Mouse (Mus musculus) liver, postnatal 0 days (tissue): ENCODE measurements at regions not wholly inside any gene's neighbourhood (a gene's known extent, or its start where the extent isn't known, plus 50 kb on each side); places are given as distances from the start of the nearest gene placed in this dataset.

Source experiments
- ATAC-seq: fragments of 200-750 bp; cut with Nextera tagmentation; 2 replicates; pipeline ENCODE4 v1.8.0; 2017; ENCODE audit warnings: mild to moderate bottlenecking, moderate library complexity
- DNase-seq: peaks from one replicate; pipeline ENCODE4 v3.0.0-alpha.2; 2016
- H3K27ac ChIP-seq: fragments of 300-500 bp; sonication (generic); 2 replicates; pipeline ENCODE4 v1.5.1; 2014; ENCODE audit warnings: antibody characterized with exemption, moderate library complexity, mild to moderate bottlenecking, low read depth
- H3K27me3 ChIP-seq: fragments of 300-500 bp; sonication (generic); 2 replicates; pipeline ENCODE4 v1.6.1; 2014; ENCODE audit warnings: low read length, control low read depth, mixed read lengths; ENCODE audit not compliant: insufficient read depth
- H3K36me3 ChIP-seq: fragments of 300-500 bp; sonication (generic); replicated peaks from 2 replicates; pipeline ENCODE4 v1.6.1; 2014; ENCODE audit warnings: mild to moderate bottlenecking, control low read depth, low read length, moderate library complexity, mixed read lengths; ENCODE audit not compliant: insufficient read depth
- H3K4me1 ChIP-seq: fragments of 300-500 bp; sonication (generic); 2 replicates; pipeline ENCODE4 v1.6.1; 2014; ENCODE audit warnings: antibody characterized with exemption, mild to moderate bottlenecking, control low read depth; ENCODE audit not compliant: insufficient read depth
- H3K4me2 ChIP-seq: fragments of 300-500 bp; sonication (generic); 2 replicates; pipeline ENCODE4 v1.6.1; 2014; ENCODE audit warnings: low read depth, mild to moderate bottlenecking, low read length, moderate library complexity, mixed read lengths
- H3K4me3 ChIP-seq: fragments of 300-500 bp; sonication (generic); 2 replicates; pipeline ENCODE4 v1.5.1; 2014; ENCODE audit warnings: low read depth, low read length
- H3K9ac ChIP-seq: fragments of 300-500 bp; sonication (generic); replicated peaks from 2 replicates; pipeline ENCODE4 v1.6.1; 2014; ENCODE audit warnings: mild to moderate bottlenecking, moderate library complexity
- H3K9me3 ChIP-seq: fragments of 300-500 bp; sonication (generic); 2 replicates; pipeline ENCODE4 v1.6.1; 2016; ENCODE audit warnings: mild to moderate bottlenecking, control low read depth, low read length, mixed read lengths
- CTCF ChIP-seq: sonication (generic); IDR thresholded peaks from 2 replicates; pipeline ENCODE4 v1.5.1; 2016; ENCODE audit warnings: antibody characterized with exemption, low read depth
- EP300 ChIP-seq: IDR thresholded peaks from 2 replicates; pipeline ENCODE4 v1.6.1; 2016; ENCODE audit warnings: antibody characterized with exemption, low read depth, mild to moderate bottlenecking
- WGBS: fragments of 180-500 bp; shearing (Covaris S2); extraction: QIAGEN DNeasy Blood & Tissue Kit; methylation state at CpG from one replicate; pipeline ENCODE4 v1.1.7; 2014; ENCODE audit not compliant: insufficient replicate concordance; 5-methylcytosine and 5-hydroxymethylcytosine counted together

GRCm38 (mm10) chr3:148295515-148295914 is 694.8 kb downstream of the Adgrl2 start:
- Histone ChIP-seq H3K4me3 (no peak overlapping the region), H3K4me2 (no peak overlapping the region), H3K27ac (no peak overlapping the region), H3K4me1 (no peaks in the 10 kb centered on the region), H3K9me3 (no peaks in the 10 kb centered on the region), H3K36me3 (no peaks in the 10 kb centered on the region), H3K27me3 (no peaks in the 10 kb centered on the region), H3K9ac (no peak overlapping the region)
- TF ChIP-seq CTCF (no peak), EP300 (no peak)
- DNase-seq (no peak), ATAC-seq (no peak)
- WGBS: 74% methylated on average over 5 of the region's 5 CpGs

GRCm38 (mm10) chr3:148278978-148279377 is 711.4 kb downstream of the Adgrl2 start:
- WGBS: 21% methylated on average over 3 of the region's 3 CpGs
- Histone ChIP-seq H3K4me3 (no peak overlapping the region), H3K36me3 (no peaks in the 10 kb centered on the region), H3K4me1 (no peaks in the 10 kb centered on the region), H3K27me3 (no peaks in the 10 kb centered on the region), H3K9ac (no peak overlapping the region), H3K27ac (no peak overlapping the region), H3K9me3 (no peaks in the 10 kb centered on the region), H3K4me2 (no peak overlapping the region)
- ATAC-seq: no peak
- DNase-seq: no peak
- TF ChIP-seq EP300 (no peak), CTCF (no peak)

- H3K4me1 ChIP-seq: no peaks in the 10 kb centered on the region
- H3K4me2 ChIP-seq: 0 out of 2 replicates have a peak overlapping the region, but pooled peaks have one; percentile 7
- DNase-seq: no peak
- no peaks in the 10 kb centered on the region for H3K36me3 ChIP-seq
- no peaks in the 10 kb centered on the region for H3K9me3 ChIP-seq
- ATAC-seq: peak; percentile 85
- TF ChIP-seq CTCF (no peak), EP300 (peak; percentile 88)
- 53% methylated on average over 4 of the region's 4 CpGs for WGBS
- no peak overlapping the region for H3K4me3 ChIP-seq
- no peak overlapping the region for H3K27ac ChIP-seq
- H3K9ac ChIP-seq: no peak overlapping the region
- H3K27me3 ChIP-seq: no peaks in the 10 kb centered on the region
These were observed 718.1 kb downstream of the Adgrl2 start for GRCm38 (mm10) chr3:148272159-148272848.

GRCm38 (mm10) chr3:148268812-148269211 is 721.5 kb downstream of the Adgrl2 start:
- Histone ChIP-seq H3K27me3 (no peaks in the 10 kb centered on the region), H3K9ac (no peak overlapping the region), H3K36me3 (no peaks in the 10 kb centered on the region), H3K9me3 (no peaks in the 10 kb centered on the region), H3K4me3 (no peak overlapping the region), H3K4me1 (no peaks in the 10 kb centered on the region), H3K4me2 (no peak overlapping the region), H3K27ac (no peak overlapping the region)
- ATAC-seq (no peak), DNase-seq (no peak)
- 70% methylated on average over 4 of the region's 4 CpGs for WGBS
- TF ChIP-seq CTCF (no peak), EP300 (no peak)

GRCm38 (mm10) chr3:148259211-148259610 is 731.1 kb downstream of the Adgrl2 start:
- Histone ChIP-seq H3K4me1 (no peaks in the 10 kb centered on the region), H3K4me2 (no peak overlapping the region), H3K4me3 (no peak overlapping the region), H3K9ac (no peak overlapping the region), H3K27me3 (no peaks in the 10 kb centered on the region), H3K9me3 (no peaks in the 10 kb centered on the region), H3K36me3 (no peaks in the 10 kb centered on the region), H3K27ac (no peak overlapping the region)
- WGBS: 73% methylated on average over 1 of the region's 1 CpGs
- DNase-seq: no peak
- TF ChIP-seq CTCF (no peak), EP300 (no peak)
- no peak for ATAC-seq

- 30% methylated on average over 1 of the region's 1 CpGs for WGBS
- H3K9ac ChIP-seq: no peak overlapping the region
- DNase-seq (peak; percentile 34), ATAC-seq (peak; percentile 51)
- no peak overlapping the region for H3K27ac ChIP-seq
- TF ChIP-seq EP300 (no peak), CTCF (no peak)
- 0 out of 2 replicates have a peak, but pooled peaks cover 4% of the 10 kb centered on the region for H3K4me1 ChIP-seq
- no peaks in the 10 kb centered on the region for H3K9me3 ChIP-seq
- H3K4me3 ChIP-seq: no peak overlapping the region
- H3K27me3 ChIP-seq: no peaks in the 10 kb centered on the region
- no peaks in the 10 kb centered on the region for H3K36me3 ChIP-seq
- no peak overlapping the region for H3K4me2 ChIP-seq
These were observed 741.7 kb downstream of the Adgrl2 start for GRCm38 (mm10) chr3:148248617-148249016.
